Mouse (Mus musculus): ENCODE results near the gene Polh. TPM values are rescaled to one million over a fixed set of nuclear protein-coding genes. Genes with fewer than 3 reads are reported as not detected.

Polh gene
- polyA plus RNA-seq, 1 experiment: 18.4 TPM

GRCm38 (mm10) chr17:46143578-46144423 lies 58.6 kb downstream of the Polh start, which contains the start of gene Rsph9:
Rsph9 (minus strand) TSS chr17:46144216.
- peak within 1 kb of the TSS; percentile 44 for H3K4me3 ChIP-seq (ENCODE audit: control insufficient read depth, insufficient read depth, low read length)
- H3K4me1 ChIP-seq (replicated peaks; ENCODE audit: control insufficient read depth, insufficient read depth, low read length): peaks cover 10% of the 10 kb centered on the region
- no peaks in the 10 kb centered on the region for H3K27me3 ChIP-seq (ENCODE audit: control insufficient read depth, insufficient read depth, low read length)
- DNase-seq: peak; percentile 75
- peaks cover 20% of the 10 kb centered on the region for H3K36me3 ChIP-seq (ENCODE audit: control insufficient read depth, insufficient read depth, low read length)
- 7% methylated on average over 37 of the region's 37 CpGs for WGBS
- H3K27ac ChIP-seq (ENCODE audit: control insufficient read depth, insufficient read depth, low read length): no peak within 1 kb of the TSS
- TF ChIP-seq CTCF (IDR thresholded peaks at IDR 0.05; ENCODE audit: borderline replicate concordance, control insufficient read depth, extremely low read depth, insufficient read depth, low read length, poor library complexity) (no peak), POLR2A (IDR thresholded peaks at IDR 0.05; ENCODE audit: control insufficient read depth, extremely low read depth, insufficient read depth, low read length, poor library complexity) (no peak)

- Histone ChIP-seq H3K4me3 (ENCODE audit: control insufficient read depth, insufficient read depth, low read length) (no peak overlapping the region), H3K27ac (ENCODE audit: control insufficient read depth, insufficient read depth, low read length) (no peak overlapping the region), H3K4me1 (replicated peaks; ENCODE audit: control insufficient read depth, insufficient read depth, low read length) (peaks cover 10% of the 10 kb centered on the region), H3K27me3 (ENCODE audit: control insufficient read depth, insufficient read depth, low read length) (no peaks in the 10 kb centered on the region), H3K36me3 (ENCODE audit: control insufficient read depth, insufficient read depth, low read length) (no peaks in the 10 kb centered on the region)
- TF ChIP-seq CTCF (IDR thresholded peaks at IDR 0.05; ENCODE audit: borderline replicate concordance, control insufficient read depth, extremely low read depth, insufficient read depth, low read length, poor library complexity) (no peak), POLR2A (IDR thresholded peaks at IDR 0.05; ENCODE audit: control insufficient read depth, extremely low read depth, insufficient read depth, low read length, poor library complexity) (no peak)
- WGBS: 90% methylated on average over 3 of the region's 3 CpGs
- no peak for DNase-seq
Observed at GRCm38 (mm10) chr17:46139872-46140271, 62.6 kb downstream of the Polh start.

- H3K4me3 ChIP-seq (ENCODE audit: control insufficient read depth, insufficient read depth, low read length): no peak overlapping the region
- 67% methylated on average over 8 of the region's 8 CpGs for WGBS
Observed at GRCm38 (mm10) chr17:46138563-46139236, 63.7 kb downstream of the Polh start.

GRCm38 (mm10) chr17:46132862-46133261 lies 69.6 kb downstream of the Polh start:
- no peak for DNase-seq
- Histone ChIP-seq H3K4me3 (ENCODE audit: control insufficient read depth, insufficient read depth, low read length) (no peak overlapping the region), H3K36me3 (ENCODE audit: control insufficient read depth, insufficient read depth, low read length) (no peaks in the 10 kb centered on the region; the same call in 1 of the 2 replicates), H3K27me3 (ENCODE audit: control insufficient read depth, insufficient read depth, low read length) (no peaks in the 10 kb centered on the region), H3K4me1 (replicated peaks; ENCODE audit: control insufficient read depth, insufficient read depth, low read length) (no peaks in the 10 kb centered on the region), H3K27ac (ENCODE audit: control insufficient read depth, insufficient read depth, low read length) (no peak overlapping the region)
- TF ChIP-seq POLR2A (IDR thresholded peaks at IDR 0.05; ENCODE audit: control insufficient read depth, extremely low read depth, insufficient read depth, low read length, poor library complexity) (no peak), CTCF (IDR thresholded peaks at IDR 0.05; ENCODE audit: borderline replicate concordance, control insufficient read depth, extremely low read depth, insufficient read depth, low read length, poor library complexity) (no peak)
- WGBS: 91% methylated on average over 8 of the region's 8 CpGs

More at GRCm38 (mm10) chr17:46138563-46139236, 63.7 kb downstream of the Polh start:
- Histone ChIP-seq H3K27ac (ENCODE audit: control insufficient read depth, insufficient read depth, low read length) (no peak overlapping the region), H3K36me3 (ENCODE audit: control insufficient read depth, insufficient read depth, low read length) (no peaks in the 10 kb centered on the region), H3K4me1 (replicated peaks; ENCODE audit: control insufficient read depth, insufficient read depth, low read length) (peaks cover 5% of the 10 kb centered on the region), H3K27me3 (ENCODE audit: control insufficient read depth, insufficient read depth, low read length) (no peaks in the 10 kb centered on the region)
- TF ChIP-seq CTCF (IDR thresholded peaks at IDR 0.05; ENCODE audit: borderline replicate concordance, control insufficient read depth, extremely low read depth, insufficient read depth, low read length, poor library complexity): no peak
- DNase-seq: no peak

GRCm38 (mm10) chr17:46132058-46132718 lies 70.3 kb downstream of the Polh start:
- DNase-seq: peak; percentile 78
- TF ChIP-seq POLR2A (IDR thresholded peaks at IDR 0.05; ENCODE audit: control insufficient read depth, extremely low read depth, insufficient read depth, low read length, poor library complexity) (no peak), CTCF (IDR thresholded peaks at IDR 0.05; ENCODE audit: borderline replicate concordance, control insufficient read depth, extremely low read depth, insufficient read depth, low read length, poor library complexity) (peak; percentile 84; the same call in 1 of the 2 replicates)
- H3K4me3 ChIP-seq (ENCODE audit: control insufficient read depth, insufficient read depth, low read length): no peak overlapping the region
- no peaks in the 10 kb centered on the region for H3K4me1 ChIP-seq (replicated peaks; ENCODE audit: control insufficient read depth, insufficient read depth, low read length)
- no peak overlapping the region for H3K27ac ChIP-seq (ENCODE audit: control insufficient read depth, insufficient read depth, low read length)
- no peaks in the 10 kb centered on the region for H3K27me3 ChIP-seq (ENCODE audit: control insufficient read depth, insufficient read depth, low read length)
- 34% methylated on average over 12 of the region's 12 CpGs for WGBS
- H3K36me3 ChIP-seq (ENCODE audit: control insufficient read depth, insufficient read depth, low read length): peaks cover 2% of the 10 kb centered on the region

Measured in thymus, adult 2 months (tissue).